ENCODE assay signal across 11 mouse cellular contexts in genomic region chr8:8489784-8490183, GRCm38 (mm10).
A peak's percentile ranks its signal among the peaks of the same experiment; 100 is the strongest.
DNase-seq lines count a peak whose midpoint lies in the region; ATAC-seq and TF ChIP-seq lines count a peak whose summit lies in the region.
"Had no signal": no experiment of that assay in that cellular context is flagged by ENCODE, and none has a peak within 500 bp of the region (broad histone marks: within the 10 kb centered on the region; RNA-seq: fewer than 3 reads in every experiment).

No protein-coding gene starts in this region.

- H3K4me2 ChIP-seq in forebrain, postnatal 0 days (ENCODE audit: low read depth), result peak overlapping the region; percentile 40
- H3K4me2 ChIP-seq in midbrain, embryonic 15.5 days, result peak overlapping the region; percentile 51
- H3K4me2 ChIP-seq: limb, embryonic 15.5 days had no signal

- no peak for DNase-seq in heart, embryonic 10.5 days (ENCODE audit: low spot score)
- no peak for DNase-seq in heart, adult 2 months
- DNase-seq in embryo, embryonic 10 days (ENCODE audit: low spot score), result peak; percentile 56
- no peak for DNase-seq in forebrain, postnatal 0 days
- no peak for DNase-seq in urinary bladder, adult 18-20 months (ENCODE audit: low spot score in 2 of 2)
- no peak for DNase-seq in left cerebral cortex, adult 8-10 months (ENCODE audit: low spot score in 2 of 2)
- DNase-seq in thymus, postnatal 36 days, result no peak

- no peak for TF ChIP-seq EP300 in heart, adult 2 months (IDR thresholded peaks at IDR 0.05; ENCODE audit: insufficient read depth, low read depth, low read length)

- intact Hi-C loops in heart, adult 2 months (cut with DNase I), result no loop called here

- H3K79me2 ChIP-seq in heart, adult 2 months (replicated peaks; ENCODE audit: control insufficient read depth, insufficient read depth, low read length), result no peaks in the 10 kb centered on the region

- peak overlapping the region; percentile 85 for H3K27ac ChIP-seq in heart, embryonic 10.5 days
- H3K27ac ChIP-seq in heart, adult 2 months, result no peak overlapping the region
- peak overlapping the region; percentile 71 for H3K27ac ChIP-seq in forebrain, postnatal 0 days (ENCODE audit: low read depth, low read length)
- H3K27ac ChIP-seq in midbrain, embryonic 15.5 days, result peak overlapping the region; percentile 58
- H3K27ac ChIP-seq: intestine, embryonic 15.5 days; limb, embryonic 15.5 days had no signal

- no peak overlapping the region for H3K9ac ChIP-seq in heart, adult 2 months (ENCODE audit: low read depth, low read length)
- H3K9ac ChIP-seq in forebrain, postnatal 0 days, result peak overlapping the region; percentile 37; the same call in 1 of the 2 replicates
- peak overlapping the region; percentile 27 for H3K9ac ChIP-seq in midbrain, embryonic 15.5 days
- H3K9ac ChIP-seq: intestine, embryonic 15.5 days; limb, embryonic 15.5 days had no signal

- no peaks in the 10 kb centered on the region; the same call in 1 of the 2 replicates for H3K27me3 ChIP-seq in heart, embryonic 10.5 days (ENCODE audit: insufficient read depth, poor library complexity, severe bottlenecking)
- H3K27me3 ChIP-seq in heart, adult 2 months (ENCODE audit: control insufficient read depth, insufficient read depth, low read length), result no peaks in the 10 kb centered on the region
- H3K27me3 ChIP-seq in forebrain, postnatal 0 days (ENCODE audit: insufficient read depth, low read length), result no peaks in the 10 kb centered on the region
- H3K27me3 ChIP-seq in midbrain, embryonic 15.5 days (replicated peaks), result peaks cover 7% of the 10 kb centered on the region
- H3K27me3 ChIP-seq: intestine, embryonic 15.5 days; Patski had no signal

- H3K4me1 ChIP-seq in heart, embryonic 10.5 days, result peaks cover 37% of the 10 kb centered on the region
- H3K4me1 ChIP-seq in heart, adult 2 months (ENCODE audit: control insufficient read depth, insufficient read depth, low read length), result no peaks in the 10 kb centered on the region; the same call in 1 of the 2 replicates
- peaks cover 15% of the 10 kb centered on the region for H3K4me1 ChIP-seq in forebrain, postnatal 0 days (ENCODE audit: insufficient read depth)
- H3K4me1 ChIP-seq in midbrain, embryonic 15.5 days, result peaks cover 30% of the 10 kb centered on the region

- H3K4me3 ChIP-seq in heart, embryonic 10.5 days, result no peak overlapping the region
- no peak overlapping the region for H3K4me3 ChIP-seq in heart, adult 2 months
- no peak overlapping the region for H3K4me3 ChIP-seq in forebrain, postnatal 0 days (ENCODE audit: low read depth, low read length)
- no peak overlapping the region for H3K4me3 ChIP-seq in midbrain, embryonic 15.5 days
- H3K4me3 ChIP-seq: intestine, embryonic 15.5 days; limb, embryonic 15.5 days had no signal

- ATAC-seq in forebrain, postnatal 0 days, result 0 out of 2 replicates have a peak, but pooled peaks have one; percentile 11
- peak; percentile 32; the same call in 1 of the 2 replicates for ATAC-seq in midbrain, embryonic 15.5 days (replicated peaks)

- WGBS in heart, embryonic 10.5 days, result 7% methylated on average over 9 of the region's 9 CpGs
- 61% methylated on average over 9 of the region's 9 CpGs for WGBS in heart, adult 2 months
- 5% methylated on average over 9 of the region's 9 CpGs for WGBS in forebrain, postnatal 0 days
- 3% methylated on average over 9 of the region's 9 CpGs for WGBS in midbrain, embryonic 15.5 days

- H3K9me3 ChIP-seq in heart, embryonic 10.5 days, result no peaks in the 10 kb centered on the region
- no peaks in the 10 kb centered on the region for H3K9me3 ChIP-seq in forebrain, postnatal 0 days (ENCODE audit: low read length)
- no peaks in the 10 kb centered on the region for H3K9me3 ChIP-seq in midbrain, embryonic 15.5 days
- H3K9me3 ChIP-seq: intestine, embryonic 15.5 days; limb, embryonic 15.5 days had no signal

- no peak for TF ChIP-seq CTCF in heart, adult 2 months (IDR thresholded peaks at IDR 0.05)
- no peak for TF ChIP-seq CTCF in forebrain, postnatal 0 days (IDR thresholded peaks at IDR 0.05; ENCODE audit: low read depth)

- no peak for TF ChIP-seq POLR2A in heart, adult 2 months (IDR thresholded peaks at IDR 0.05; ENCODE audit: insufficient read depth, low read depth, low read length)

- no peaks in the 10 kb centered on the region for H3K36me3 ChIP-seq in heart, embryonic 10.5 days
- H3K36me3 ChIP-seq in heart, adult 2 months (ENCODE audit: control insufficient read depth, insufficient read depth, low read length), result no peaks in the 10 kb centered on the region
- no peaks in the 10 kb centered on the region for H3K36me3 ChIP-seq in forebrain, postnatal 0 days (ENCODE audit: insufficient read depth)
- no peaks in the 10 kb centered on the region for H3K36me3 ChIP-seq in midbrain, embryonic 15.5 days (replicated peaks)
- H3K36me3 ChIP-seq: intestine, embryonic 15.5 days; limb, embryonic 15.5 days had no signal
